Mouse (Mus musculus): Measurements from ENCODE around the gene Osbpl6. TPM values are rescaled to one million over a fixed set of nuclear protein-coding genes. Genes with fewer than 3 reads are reported as not detected.

Osbpl6 gene
- polyA plus RNA-seq, 1 experiment = 40.8 TPM

DNA sequence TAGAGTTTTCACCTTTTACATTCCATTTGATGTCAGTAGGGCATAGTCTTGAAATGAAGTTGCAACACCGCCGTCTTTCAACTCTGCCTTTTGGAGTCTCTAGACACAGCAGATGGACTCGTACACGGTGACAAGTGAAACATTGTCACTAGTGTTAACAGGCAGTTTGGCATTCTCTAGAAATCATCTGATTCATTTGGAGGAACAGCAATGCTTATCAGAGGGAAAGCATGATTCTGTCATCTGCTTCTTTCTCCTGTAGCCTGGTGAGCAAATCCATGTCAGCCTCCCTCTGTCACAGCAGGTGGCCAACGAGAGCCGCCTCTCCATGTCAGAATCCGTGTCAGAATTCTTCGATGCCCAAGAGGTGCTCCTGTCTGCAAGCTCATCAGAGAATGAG, 172.6 kb downstream of the Osbpl6 start:
- TF ChIP-seq POLR2A (IDR thresholded peaks at IDR 0.05; ENCODE audit: borderline replicate concordance, insufficient read depth, low read length) (no peak), CTCF (IDR thresholded peaks at IDR 0.05; ENCODE audit: borderline replicate concordance, insufficient read depth, low read depth, low read length) (no peak)
- no peaks in the 10 kb centered on the region for H3K27me3 ChIP-seq (ENCODE audit: control insufficient read depth, insufficient read depth, low read length)
- H3K4me3 ChIP-seq (replicated peaks; ENCODE audit: insufficient read depth, low read depth, low read length) = no peak overlapping the region
- 32% methylated on average over 8 of the region's 8 CpGs for WGBS
- no peak for DNase-seq
- no peaks in the 10 kb centered on the region for H3K4me1 ChIP-seq (ENCODE audit: control insufficient read depth, insufficient read depth, low read length)
- H3K27ac ChIP-seq (ENCODE audit: insufficient read depth, low read length) = no peak overlapping the region

DNA sequence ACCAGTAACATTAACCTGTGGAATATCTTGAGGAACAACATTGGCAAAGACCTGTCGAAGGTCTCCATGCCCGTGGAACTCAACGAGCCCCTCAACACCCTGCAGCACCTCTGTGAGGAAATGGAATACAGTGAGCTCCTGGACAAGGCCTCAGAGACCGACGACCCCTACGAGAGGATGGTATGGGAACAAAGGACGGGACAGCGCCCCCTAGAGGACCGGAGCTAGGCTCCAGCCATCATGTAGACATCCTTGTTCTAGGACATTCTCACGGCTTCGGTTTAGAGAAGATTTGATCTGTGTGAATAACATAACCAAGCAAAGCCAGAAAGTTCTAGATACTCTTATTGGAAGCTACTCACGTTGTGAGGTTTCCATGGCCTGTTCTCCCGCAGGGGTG, 178.8 kb downstream of the Osbpl6 start:
- TF ChIP-seq POLR2A (IDR thresholded peaks at IDR 0.05; ENCODE audit: borderline replicate concordance, insufficient read depth, low read length) (no peak), CTCF (IDR thresholded peaks at IDR 0.05; ENCODE audit: borderline replicate concordance, insufficient read depth, low read depth, low read length) (peak; percentile 35; the same call in 1 of the 2 replicates)
- H3K4me1 ChIP-seq (ENCODE audit: control insufficient read depth, insufficient read depth, low read length) = no peaks in the 10 kb centered on the region
- H3K27me3 ChIP-seq (ENCODE audit: control insufficient read depth, insufficient read depth, low read length) = no peaks in the 10 kb centered on the region
- H3K4me3 ChIP-seq (replicated peaks; ENCODE audit: insufficient read depth, low read depth, low read length) = no peak overlapping the region
- H3K27ac ChIP-seq (ENCODE audit: insufficient read depth, low read length) = no peak overlapping the region
- WGBS = 90% methylated on average over 13 of the region's 13 CpGs
- DNase-seq = peak in 1 of 2 experiments; percentile 21

DNA sequence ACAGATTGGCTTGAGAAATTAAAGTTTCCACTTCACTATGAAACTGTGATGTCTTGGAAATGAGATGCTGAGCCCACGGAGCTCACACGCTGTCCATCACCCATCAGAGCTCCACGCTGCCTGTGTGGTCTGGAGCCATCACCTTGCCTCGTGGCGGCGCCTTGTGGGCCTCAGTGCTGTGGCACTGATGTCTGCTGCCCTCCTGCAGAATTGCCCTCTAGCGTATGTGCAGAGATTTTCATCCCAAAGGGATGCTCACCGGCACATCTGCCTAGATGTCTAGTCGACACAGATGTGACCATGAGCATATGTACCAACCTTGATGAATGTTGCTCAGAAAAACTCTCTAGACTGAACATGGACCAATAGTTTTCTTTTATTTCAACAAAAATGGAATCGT, 180.6 kb downstream of the Osbpl6 start:
- Histone ChIP-seq H3K27ac (ENCODE audit: insufficient read depth, low read length) (no peak overlapping the region), H3K4me3 (replicated peaks; ENCODE audit: insufficient read depth, low read depth, low read length) (no peak overlapping the region), H3K4me1 (ENCODE audit: control insufficient read depth, insufficient read depth, low read length) (no peaks in the 10 kb centered on the region), H3K27me3 (ENCODE audit: control insufficient read depth, insufficient read depth, low read length) (no peaks in the 10 kb centered on the region)
- DNase-seq = no peak
- TF ChIP-seq CTCF (IDR thresholded peaks at IDR 0.05; ENCODE audit: borderline replicate concordance, insufficient read depth, low read depth, low read length) (0 out of 2 replicates have a peak, but pooled peaks have one; percentile 17), POLR2A (IDR thresholded peaks at IDR 0.05; ENCODE audit: borderline replicate concordance, insufficient read depth, low read length) (no peak)
- 69% methylated on average over 10 of the region's 10 CpGs for WGBS

DNA sequence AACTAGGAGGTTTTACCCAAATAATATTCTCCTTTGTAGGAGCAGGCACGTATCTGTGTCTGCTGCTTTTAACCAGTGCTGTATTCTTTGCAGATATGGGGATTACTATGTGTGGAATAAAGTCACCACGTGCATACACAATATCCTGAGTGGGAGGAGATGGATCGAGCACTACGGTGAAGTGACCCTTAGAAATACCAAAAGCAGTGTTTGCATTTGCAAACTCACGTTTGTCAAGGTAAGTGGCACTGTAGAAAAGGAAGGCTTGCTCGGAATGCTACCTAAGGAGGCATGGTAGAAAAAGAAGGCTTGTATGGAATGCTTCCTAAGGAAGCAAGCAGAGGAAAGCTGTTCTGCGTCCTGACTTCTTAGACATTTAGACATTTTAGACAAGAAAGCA, 183.9 kb downstream of the Osbpl6 start:
- Histone ChIP-seq H3K27ac (ENCODE audit: insufficient read depth, low read length) (no peak overlapping the region), H3K4me1 (ENCODE audit: control insufficient read depth, insufficient read depth, low read length) (no peaks in the 10 kb centered on the region), H3K4me3 (replicated peaks; ENCODE audit: insufficient read depth, low read depth, low read length) (no peak overlapping the region), H3K27me3 (ENCODE audit: control insufficient read depth, insufficient read depth, low read length) (no peaks in the 10 kb centered on the region)
- no peak for DNase-seq
- no peak for TF ChIP-seq POLR2A (IDR thresholded peaks at IDR 0.05; ENCODE audit: borderline replicate concordance, insufficient read depth, low read length)
- WGBS = 95% methylated on average over 7 of the region's 7 CpGs

DNA sequence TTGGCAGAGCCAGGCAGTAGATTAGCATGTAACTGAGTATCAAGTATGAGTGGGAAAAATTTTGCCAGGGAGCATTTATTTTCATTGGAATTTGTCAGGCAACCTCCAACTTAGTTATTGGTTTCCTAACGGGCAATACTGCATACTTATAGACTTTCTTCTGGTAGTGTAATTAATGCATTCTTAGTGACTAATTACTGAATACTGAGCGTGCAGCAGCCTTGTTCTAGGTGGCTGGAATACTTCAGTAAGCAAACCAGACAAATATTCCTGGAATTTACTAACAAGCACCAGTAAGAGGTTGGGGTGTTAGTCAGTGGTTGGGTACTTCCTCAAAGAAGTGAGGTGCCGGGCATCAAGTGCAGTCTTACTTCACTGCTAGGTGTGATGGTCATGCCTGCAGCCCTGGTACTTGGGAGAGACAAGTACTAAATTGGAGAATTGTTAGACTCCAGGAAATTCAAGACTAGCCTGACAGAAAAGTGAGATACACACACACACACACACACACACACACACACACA, 186.2 kb downstream of the Osbpl6 start:
- H3K27me3 ChIP-seq (ENCODE audit: control insufficient read depth, insufficient read depth, low read length) = no peaks in the 10 kb centered on the region
- no peak overlapping the region for H3K4me3 ChIP-seq (replicated peaks; ENCODE audit: insufficient read depth, low read depth, low read length)
- no peak overlapping the region for H3K27ac ChIP-seq (ENCODE audit: insufficient read depth, low read length)
- 82% methylated on average over 3 of the region's 3 CpGs for WGBS
- no peak for DNase-seq
- H3K4me1 ChIP-seq (ENCODE audit: control insufficient read depth, insufficient read depth, low read length) = no peaks in the 10 kb centered on the region
- TF ChIP-seq CTCF (IDR thresholded peaks at IDR 0.05; ENCODE audit: borderline replicate concordance, insufficient read depth, low read depth, low read length) (no peak), POLR2A (IDR thresholded peaks at IDR 0.05; ENCODE audit: borderline replicate concordance, insufficient read depth, low read length) (no peak)

DNA sequence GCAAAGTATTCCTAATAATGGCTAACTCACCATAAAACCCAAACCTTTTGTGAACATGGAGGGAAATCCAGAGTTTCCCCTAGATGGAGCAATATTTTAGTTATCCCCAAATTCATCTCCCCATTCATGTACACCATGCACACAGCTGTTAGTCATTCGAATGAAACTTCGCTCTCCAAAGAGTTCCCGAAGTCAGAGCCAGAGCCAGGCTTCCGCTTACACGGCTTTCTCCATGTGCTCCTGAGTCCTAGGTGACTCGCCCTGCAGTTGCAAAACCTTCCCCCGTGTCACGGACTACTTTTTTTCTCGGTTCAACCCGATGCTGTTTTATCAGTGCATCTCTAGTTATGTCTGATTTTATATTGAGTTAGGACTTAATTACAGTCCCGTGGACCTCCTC, 191.2 kb downstream of the Osbpl6 start:
- WGBS = 85% methylated on average over 11 of the region's 11 CpGs
- no peak for DNase-seq
- TF ChIP-seq POLR2A (IDR thresholded peaks at IDR 0.05; ENCODE audit: borderline replicate concordance, insufficient read depth, low read length) (no peak), CTCF (IDR thresholded peaks at IDR 0.05; ENCODE audit: borderline replicate concordance, insufficient read depth, low read depth, low read length) (no peak)
- H3K4me3 ChIP-seq (replicated peaks; ENCODE audit: insufficient read depth, low read depth, low read length) = no peak overlapping the region
- no peaks in the 10 kb centered on the region for H3K27me3 ChIP-seq (ENCODE audit: control insufficient read depth, insufficient read depth, low read length)
- no peaks in the 10 kb centered on the region for H3K4me1 ChIP-seq (ENCODE audit: control insufficient read depth, insufficient read depth, low read length)
- H3K27ac ChIP-seq (ENCODE audit: insufficient read depth, low read length) = no peak overlapping the region

DNA sequence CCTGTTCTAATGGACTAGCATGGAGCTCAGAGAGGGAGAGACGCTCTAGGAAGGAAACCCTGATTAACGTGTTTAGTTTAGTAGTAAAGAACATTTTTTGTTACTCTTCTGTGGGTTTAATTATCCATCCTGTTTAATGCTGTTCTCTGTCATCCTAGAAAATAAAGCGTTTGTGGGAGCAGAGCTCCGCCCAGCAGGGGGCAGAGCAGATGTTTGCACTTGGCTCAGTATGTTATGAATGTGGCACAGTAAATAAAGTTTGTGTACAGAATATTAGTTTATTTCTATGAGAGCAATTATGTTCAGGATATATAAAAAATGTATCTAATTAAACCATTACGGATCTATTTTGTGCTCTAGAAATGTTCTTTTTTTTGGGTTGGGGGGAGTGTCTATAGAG, 192.9 kb downstream of the Osbpl6 start:
- no peak overlapping the region for H3K27ac ChIP-seq (ENCODE audit: insufficient read depth, low read length)
- no peak for TF ChIP-seq CTCF (IDR thresholded peaks at IDR 0.05; ENCODE audit: borderline replicate concordance, insufficient read depth, low read depth, low read length)
- no peak for TF ChIP-seq POLR2A (IDR thresholded peaks at IDR 0.05; ENCODE audit: borderline replicate concordance, insufficient read depth, low read length)
- no peaks in the 10 kb centered on the region for H3K27me3 ChIP-seq (ENCODE audit: control insufficient read depth, insufficient read depth, low read length)
- 52% methylated on average over 5 of the region's 5 CpGs for WGBS
- H3K4me1 ChIP-seq (ENCODE audit: control insufficient read depth, insufficient read depth, low read length) = no peaks in the 10 kb centered on the region
- no peak for DNase-seq
- H3K4me3 ChIP-seq (replicated peaks; ENCODE audit: insufficient read depth, low read depth, low read length) = no peak overlapping the region

DNA sequence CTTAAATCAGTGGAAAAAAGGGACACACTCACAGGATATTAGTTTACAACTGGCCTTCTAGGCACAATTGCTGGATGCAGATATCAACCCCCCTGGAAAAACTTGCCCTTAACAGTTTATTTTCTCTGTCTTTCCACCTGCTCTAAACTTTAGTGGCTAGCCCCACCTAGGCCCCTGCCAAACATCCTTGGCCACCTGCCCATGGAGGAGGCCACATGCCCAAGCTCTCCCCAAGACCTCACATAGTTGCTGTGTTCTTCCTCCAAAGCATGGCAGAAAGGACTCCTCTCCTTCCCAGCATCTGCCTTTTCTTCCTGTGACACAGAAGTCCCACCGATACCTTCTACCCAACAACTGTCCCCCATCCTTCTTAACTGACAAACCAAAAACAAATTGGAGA, 195.9 kb downstream of the Osbpl6 start:
- Histone ChIP-seq H3K4me3 (replicated peaks; ENCODE audit: insufficient read depth, low read depth, low read length) (no peak overlapping the region), H3K4me1 (ENCODE audit: control insufficient read depth, insufficient read depth, low read length) (no peaks in the 10 kb centered on the region), H3K27me3 (ENCODE audit: control insufficient read depth, insufficient read depth, low read length) (no peaks in the 10 kb centered on the region), H3K27ac (ENCODE audit: insufficient read depth, low read length) (no peak overlapping the region)
- peak in 1 of 2 experiments; percentile 10 for DNase-seq
- TF ChIP-seq POLR2A (IDR thresholded peaks at IDR 0.05; ENCODE audit: borderline replicate concordance, insufficient read depth, low read length) (no peak), CTCF (IDR thresholded peaks at IDR 0.05; ENCODE audit: borderline replicate concordance, insufficient read depth, low read depth, low read length) (no peak)
- WGBS = 32% methylated on average over 1 of the region's 1 CpGs
